Mouse (Mus musculus) 416B (cell line): ENCODE results near the gene Phf2.
A peak's percentile ranks its signal among the peaks of the same experiment; 100 is the strongest.
"Not testable (repeated sequence)": the region's sequence is repeated elsewhere in the genome, so short reads cannot be mapped to it uniquely, and the experiment has no call there.

Experiments used
- DNase-seq: peaks from one replicate; pipeline ENCODE4 v3.0.0; 2011; ENCODE audit warnings: low read depth

Gene Phf2

DNA sequence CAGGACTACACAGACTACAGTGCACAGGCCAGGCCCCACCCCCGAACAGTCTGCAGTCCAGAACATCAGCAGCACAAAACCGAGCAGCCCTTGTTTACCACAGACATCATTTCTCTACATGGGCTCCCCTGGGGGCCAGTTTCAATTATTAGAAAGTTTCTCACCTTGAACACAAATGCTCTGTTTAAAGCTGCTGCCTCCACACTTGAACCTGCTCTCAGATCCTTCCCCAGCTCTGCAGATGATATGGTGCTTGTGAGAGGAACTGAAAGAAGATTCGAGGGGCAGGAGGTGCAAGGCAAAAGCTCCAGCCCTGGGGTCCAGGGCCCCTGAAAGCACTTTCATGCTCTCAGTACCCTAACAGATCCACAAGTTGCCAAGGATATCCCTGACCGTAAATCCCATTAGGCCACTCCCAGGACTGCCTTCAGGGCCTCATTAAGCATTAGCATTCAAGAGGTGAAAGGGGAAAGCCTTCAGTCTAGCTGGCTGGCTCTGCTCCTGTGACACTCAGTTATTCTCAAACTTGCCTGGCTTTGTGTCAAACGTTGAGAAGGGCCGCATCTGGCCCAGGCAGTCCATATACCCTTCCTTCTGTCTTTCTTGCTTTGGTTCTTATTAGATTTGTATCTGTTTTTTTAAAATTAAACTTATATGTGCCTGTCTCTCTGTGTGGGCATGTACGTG, 13.5 kb downstream of the Phf2 start:
- no peak for DNase-seq

DNA sequence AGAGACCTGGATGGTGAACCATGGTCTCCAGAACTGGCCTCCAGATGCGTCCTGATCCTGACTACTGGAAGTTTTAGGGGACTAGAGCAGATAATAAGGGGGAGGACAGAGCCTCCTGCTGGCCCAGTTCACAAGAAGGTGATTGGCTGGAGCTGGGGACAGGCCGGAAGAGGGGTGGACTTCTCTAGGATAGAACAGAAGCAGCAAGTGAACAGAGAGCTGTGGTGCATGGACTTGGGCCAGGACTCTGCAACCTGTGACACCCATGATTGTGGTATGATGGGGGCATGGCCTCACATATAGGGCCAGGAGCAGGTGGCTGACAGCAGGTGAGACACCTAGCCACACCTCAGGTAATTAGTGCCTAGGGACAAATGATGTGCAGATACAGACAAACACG, 17.0 kb downstream of the Phf2 start:
- no peak for DNase-seq

DNA sequence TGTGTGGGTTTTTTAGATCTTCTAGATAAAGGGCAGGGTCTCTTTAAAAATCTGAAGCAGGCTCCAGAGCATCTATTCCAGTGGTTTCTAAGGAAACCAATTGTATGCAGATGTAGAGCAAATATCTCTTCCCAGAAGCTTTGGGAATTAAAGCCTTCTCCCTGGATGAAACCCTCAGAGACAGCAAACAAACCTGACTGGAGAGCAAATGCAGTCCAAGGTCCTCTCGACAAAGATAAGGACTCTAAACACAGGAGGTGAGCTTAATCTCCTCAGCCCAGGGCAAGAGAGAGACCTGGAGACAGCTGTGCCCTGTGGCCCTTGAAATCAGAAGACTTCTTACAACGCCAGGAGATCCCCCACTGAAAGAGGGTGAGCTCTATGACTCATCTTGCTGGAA, 17.4 kb downstream of the Phf2 start:
- peak; percentile 24 for DNase-seq

DNA sequence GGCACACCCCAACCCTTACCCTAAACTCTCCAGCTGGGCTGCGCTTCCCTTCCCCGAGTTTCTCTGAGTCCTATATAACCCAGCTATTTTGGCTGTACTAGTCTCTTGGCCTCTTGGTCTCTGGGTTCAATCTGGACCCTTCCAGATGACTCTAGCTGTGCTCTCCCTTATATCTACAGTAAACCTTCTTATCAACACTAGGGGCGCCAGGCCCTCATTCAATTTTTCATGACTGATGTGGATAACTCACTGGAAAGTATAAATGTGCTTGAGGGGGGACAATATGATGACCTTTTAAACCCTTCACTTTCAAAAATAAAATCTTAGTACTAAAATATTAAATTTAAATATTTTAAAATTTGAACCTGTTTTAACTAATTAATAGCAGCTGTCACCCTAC, 18.1 kb downstream of the Phf2 start:
- DNase-seq = peak; percentile 32

DNA sequence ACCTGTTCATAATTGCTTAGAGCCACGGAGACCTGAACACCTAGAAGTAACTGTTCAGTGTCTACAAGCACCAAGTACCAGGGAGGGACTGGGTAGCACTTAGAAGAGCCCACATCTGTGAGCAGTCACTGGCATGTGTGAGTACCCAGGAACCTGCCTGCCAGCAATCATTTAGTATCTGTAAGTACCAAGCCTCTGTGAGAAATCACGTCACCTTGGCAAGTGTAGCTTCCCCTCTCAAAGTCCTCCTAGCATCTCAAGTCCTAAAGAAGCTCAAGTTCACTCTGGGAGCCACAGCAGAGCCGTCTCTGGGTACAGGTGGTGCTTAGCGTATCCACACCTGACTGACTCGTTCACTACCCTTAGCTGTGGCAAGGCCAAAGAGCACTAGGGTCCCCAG, 19.2 kb downstream of the Phf2 start:
- DNase-seq = no peak

DNA sequence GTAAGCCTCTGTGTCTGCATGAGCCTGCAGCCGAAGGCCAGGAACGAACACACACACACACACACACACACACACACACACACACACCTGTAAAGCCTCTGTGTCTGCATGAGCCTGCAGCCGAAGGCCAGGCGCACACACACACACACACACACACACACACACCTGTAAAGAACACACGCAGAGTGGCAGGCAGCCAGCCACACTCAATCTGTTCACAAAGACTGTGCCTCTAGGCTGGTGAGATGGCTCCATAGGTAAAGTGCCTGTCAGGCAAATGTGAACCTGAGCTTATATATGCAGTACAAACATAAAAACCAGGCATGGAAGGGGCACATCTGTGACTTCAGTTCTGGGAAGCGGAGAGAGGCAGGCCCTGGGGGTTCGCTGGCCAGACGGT, 20.1 kb downstream of the Phf2 start:
- no peak for DNase-seq

DNA sequence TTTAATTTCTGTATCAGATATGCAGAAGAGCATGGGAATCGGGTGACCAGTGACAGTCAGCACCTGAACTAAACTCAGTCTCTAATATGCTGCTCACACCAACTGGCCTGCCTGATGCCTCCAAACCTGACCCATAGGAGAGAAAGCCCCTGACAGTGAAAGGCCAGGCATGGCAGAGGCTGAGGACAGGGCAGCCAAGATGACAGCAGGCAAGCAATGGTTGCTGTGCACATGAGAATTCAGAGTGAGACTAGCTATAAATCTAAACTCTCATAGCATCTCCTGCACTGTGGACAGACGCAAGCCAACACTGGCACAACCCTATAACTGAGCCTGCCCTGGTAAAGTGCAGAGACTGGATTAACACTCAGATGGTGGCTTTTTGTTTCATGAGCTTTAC, 20.6 kb downstream of the Phf2 start:
- DNase-seq = no peak

DNA sequence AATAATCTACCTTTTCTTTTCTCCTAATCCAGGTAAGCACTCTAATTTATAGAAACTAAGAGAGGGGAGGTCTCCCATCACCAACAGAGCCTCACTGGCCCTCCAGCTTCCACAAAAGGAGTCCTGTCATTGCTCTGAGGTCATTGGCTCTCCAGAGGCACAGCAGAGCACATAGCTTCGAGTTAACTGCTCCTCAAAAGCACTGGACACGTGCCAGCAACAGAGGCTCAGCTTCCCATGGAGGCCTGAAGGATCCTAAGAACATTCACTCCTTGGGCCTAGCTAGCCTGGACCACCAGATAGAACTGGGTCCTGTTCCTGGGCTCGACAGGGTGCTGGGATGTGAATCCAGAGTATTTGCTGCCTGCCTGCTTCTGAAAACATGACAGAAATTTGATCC, 21.8 kb downstream of the Phf2 start:
- DNase-seq = no peak

DNA sequence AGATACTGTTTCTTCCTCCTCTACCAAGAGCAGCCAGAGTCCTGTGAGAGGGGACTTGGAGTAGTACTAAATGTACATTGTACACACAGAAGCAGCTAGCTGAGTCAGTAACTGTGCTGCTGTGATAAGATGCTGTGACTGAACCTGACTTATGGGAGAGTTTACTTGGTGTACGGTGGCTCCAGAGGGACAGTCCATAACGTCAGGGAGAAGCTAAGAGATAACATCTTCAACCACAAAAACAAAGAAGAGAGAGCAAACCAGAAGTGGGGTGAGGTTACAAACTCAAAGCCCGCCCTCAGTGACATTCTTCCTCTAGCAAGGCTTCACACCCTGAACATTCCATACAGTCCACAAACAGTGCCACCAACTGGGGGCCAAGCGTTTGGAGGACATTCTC, 25.6 kb downstream of the Phf2 start:
- DNase-seq = peak; percentile 91

DNA sequence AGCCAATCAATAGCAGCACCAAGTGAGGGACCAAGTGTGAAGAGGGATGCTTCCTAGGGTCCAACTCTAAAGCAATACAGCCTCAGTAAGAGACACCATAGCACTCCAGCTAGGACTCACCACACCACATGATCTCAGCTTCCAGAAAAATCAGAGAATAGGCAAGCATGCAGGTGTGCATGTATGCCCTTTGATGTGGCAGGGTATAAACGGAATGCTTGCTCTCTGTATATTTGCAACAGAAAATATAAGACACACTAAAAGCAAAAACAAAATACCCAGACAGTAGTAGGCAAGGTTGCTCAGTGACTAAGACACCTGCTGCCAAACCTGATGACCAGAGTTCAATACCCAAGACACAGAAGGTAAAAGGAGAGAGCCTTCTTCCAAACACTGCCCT, 27.4 kb downstream of the Phf2 start:
- DNase-seq = no peak

DNA sequence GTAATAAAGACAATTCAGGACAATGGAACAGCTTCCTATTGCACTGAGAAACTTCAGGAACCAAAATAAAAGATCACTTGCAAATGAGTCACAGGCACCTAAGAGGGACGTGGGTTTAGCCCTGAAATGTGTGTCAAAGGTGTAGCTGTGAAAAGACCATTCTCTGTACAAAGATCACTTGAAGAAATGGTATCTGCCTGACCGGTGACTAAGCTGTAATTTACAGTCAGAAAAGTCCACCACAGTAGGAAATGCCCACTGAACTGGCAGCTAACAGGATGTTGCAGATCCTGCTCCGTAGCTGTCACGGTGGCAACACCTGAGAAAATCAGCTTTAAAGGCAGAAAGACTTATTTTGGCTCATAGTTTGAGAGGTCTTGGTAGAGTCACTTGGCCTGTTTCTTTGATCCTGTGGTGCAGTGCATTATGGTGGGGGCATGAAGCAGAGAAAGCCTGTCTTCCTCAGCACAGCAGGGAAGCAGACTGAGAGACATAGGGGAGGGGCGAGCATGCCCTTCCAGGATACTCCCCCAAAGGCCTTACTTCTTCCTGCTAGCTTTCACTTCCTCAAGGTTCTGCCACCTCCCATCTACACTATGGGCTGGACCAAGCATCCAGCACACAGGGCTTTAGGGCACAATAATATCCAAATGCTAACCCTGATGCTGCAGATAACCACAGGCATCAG, 28.9 kb downstream of the Phf2 start:
- peak; percentile 61 for DNase-seq

DNA sequence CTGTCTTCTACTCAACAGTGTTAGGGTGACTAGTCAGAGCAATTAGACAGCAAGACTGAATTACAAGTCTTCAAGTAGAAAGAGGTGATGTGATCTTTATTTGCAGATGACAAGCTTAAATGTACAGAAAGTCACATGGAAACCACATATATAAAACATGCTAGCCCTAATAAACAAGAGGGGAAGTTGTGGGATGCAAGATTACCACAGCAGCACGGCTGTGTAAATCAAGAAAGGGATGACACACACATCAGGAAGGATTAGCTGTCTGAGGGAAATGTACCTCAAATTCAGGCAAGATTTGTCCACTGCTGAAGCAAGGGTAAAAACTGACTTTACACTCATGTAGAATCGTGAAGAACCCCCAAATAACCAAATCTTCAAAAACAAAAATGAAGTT, 32.6 kb downstream of the Phf2 start:
- DNase-seq = peak; percentile 85

DNA sequence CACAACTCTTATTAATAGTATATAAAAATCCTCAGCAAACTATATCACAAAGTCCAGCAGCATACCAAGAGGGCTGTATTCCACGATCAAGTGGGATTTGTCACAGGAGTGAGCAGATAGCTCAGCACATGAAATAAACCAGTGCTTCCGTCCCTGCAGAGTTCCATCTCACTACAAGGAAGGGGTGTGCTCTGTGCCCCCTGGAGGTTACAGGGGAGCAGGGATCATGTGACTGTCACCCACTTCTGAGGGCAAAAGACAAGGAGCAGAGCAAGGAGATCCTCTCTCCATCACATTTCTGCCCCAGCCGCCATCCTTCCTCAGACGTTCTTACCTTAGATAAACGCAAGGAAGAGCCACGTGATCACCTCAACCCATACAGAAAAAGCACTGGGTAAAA, 33.4 kb downstream of the Phf2 start:
- no peak for DNase-seq

DNA sequence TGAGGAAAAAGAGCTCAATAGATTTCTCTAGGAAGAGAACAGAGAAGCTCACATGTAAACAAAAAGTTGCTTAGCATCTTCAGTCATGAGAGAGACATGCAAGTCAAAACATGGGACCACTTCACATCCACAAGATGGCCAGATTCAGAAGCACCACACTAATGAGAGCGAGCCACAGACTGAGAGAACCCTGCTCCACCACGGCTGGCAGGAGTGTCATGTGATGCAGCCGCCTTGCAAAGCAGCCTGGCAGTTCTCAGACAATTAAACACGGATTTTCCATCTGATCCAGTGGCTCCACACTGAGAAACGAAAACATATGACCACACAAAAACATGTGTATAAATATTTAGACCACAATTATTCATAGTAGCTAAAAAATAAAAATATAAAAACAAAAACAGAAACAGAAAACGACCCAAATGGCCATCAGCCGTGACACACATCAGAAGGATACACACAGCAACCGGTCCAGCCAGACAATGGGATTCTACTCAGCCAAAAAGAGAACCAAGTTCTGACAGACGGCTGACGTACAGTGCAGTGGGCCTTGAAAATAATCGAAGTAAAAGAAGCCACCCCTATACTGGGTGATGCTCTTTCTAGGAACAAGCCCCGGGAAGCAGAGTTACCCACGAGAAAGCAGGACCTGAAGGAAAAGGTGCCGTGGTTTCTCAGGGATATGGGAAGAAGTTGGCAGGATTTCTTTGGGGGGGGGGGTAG, 40.2 kb downstream of the Phf2 start:
- no peak for DNase-seq

DNA sequence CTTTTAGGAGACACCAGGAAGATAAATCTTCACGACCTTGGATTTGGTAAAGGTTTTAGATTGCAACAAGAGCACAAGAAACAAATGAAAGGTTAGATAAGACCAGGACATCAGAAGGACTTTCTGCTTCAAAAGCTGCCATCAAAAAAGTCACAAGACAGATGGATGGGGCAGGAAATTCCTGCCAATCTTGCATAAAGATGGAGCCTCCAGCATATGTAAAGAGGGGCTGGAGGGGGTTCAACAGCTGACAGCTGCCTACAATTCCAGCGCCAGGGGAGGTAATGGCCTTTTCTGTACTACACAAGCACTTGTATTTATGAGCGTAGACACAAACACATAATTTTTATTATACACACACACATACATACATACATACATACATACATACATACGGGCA, 41.1 kb downstream of the Phf2 start:
- DNase-seq = no peak

DNA sequence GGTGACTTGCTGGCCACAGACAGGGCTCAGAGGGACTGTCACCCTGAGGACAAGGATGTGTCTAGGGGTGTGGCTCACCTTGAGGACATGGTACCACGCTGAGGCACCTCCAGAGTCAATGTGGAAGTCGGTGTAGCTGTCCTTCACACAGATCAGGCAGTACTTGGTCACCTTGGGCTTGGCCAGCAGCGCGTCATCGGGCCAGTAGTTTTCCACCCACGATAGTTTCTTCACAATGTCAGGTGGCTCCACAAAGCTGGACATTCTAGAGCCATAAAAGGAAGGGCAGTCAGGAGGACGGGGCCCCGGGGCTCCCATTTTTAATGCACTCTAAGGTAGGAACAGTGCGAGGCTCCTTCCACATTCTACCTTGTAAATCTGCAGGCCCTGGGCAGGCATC, 48.0 kb downstream of the Phf2 start:
- no peak for DNase-seq

DNA sequence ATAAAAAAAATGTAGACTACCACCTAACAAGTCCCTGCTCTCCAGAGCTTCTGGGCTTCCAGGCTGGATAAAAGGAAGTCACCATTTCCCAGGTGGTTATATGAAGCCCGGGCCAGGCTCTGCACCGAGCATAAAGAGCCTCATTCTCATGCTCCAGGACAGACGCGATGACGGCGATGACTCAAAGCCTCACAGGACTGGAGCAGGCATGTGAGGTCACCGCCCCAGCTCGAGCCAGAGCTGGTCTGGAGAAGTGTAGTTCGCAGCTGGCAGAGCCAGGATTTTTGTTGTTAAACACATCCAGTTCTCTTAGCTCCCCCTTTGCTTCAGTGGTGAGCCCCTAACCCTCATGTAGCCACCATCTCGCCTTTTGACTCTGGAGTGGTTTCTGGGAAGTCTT, 48.6 kb downstream of the Phf2 start:
- no peak for DNase-seq

DNA sequence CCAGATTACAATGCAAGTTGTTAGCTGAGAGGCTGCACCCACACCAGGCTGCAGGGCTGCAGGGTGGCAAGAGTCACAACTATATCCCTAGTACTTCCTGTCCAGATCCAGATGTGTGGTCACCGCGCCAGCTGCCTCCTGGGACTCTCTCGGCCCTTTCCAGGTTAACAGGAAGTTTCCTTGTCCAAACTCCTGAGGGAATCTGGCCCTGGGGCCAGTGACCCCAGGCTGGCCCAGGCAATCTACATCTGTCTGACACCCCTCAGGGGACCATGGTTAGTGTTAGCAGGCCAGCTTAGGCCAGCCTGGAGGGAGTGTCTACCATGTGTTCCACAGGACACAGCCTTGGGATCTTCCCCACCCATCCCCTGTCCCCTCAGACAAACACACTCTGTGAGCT, 51.8 kb downstream of the Phf2 start:
- no peak for DNase-seq

DNA sequence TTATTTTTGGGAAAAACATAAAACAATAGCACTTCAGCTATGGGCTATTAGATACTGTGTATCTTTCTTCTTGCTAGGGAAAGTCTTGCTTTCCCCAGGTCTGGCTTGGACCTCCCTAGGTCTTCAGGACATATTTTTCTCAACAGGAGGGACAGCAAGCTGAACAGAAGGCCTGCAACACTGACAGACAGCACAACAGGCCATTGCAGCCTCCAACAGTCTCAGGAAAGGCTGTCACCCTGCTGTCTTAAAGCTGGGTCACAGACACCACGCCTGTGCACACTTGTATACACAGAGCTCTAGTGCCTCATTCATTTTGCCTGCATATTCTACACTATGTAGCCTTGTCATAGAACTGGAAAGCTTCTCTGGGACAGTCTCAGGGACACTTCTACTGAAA, 56.5 kb downstream of the Phf2 start:
- no peak for DNase-seq

DNA sequence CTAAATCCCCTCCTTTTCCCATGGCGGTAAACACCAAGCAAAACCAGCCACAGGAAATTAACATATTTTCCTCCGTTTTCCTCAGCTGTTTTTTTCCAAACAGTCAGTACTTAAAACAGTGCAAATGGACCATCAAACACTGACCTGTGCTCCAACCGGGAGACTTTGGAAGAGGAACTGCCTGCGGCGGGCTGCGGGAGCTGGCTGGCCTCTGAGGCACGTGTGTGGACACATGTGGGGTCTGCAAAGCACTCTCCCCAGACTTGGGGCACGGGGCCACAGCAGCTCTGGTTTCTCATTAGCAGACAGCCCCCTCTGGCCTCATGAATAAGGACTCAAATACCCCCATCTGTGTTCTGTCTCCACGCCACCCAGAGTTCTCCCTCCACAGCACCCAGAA, 59.9 kb downstream of the Phf2 start:
- no peak for DNase-seq

DNA sequence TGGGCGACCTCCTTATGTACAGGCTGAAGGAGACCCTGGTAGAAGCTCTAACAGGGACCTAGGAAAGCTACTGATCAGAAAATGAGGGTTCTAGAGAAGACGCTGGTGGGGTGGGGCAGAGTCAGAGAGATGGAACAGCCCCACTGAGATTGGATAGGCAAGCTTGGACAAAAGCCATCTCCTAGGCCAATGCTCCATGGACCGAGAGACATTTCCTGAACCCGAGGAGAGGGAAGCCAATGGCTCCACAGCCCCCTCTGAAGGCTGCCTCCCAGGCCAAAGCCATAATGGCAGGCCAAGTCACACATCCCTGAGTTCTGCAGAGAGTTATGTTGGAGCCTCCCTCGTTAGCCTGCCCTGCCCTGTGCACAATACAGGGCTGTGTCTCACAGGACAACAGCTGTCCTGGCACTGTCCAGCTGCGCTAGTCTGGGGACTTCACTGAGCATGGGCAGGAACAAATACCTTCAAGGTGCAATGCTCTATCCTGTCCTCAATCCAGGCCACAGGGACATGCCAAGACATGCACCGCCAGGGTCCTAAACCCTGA, 60.6 kb downstream of the Phf2 start:
- DNase-seq = no peak

DNA sequence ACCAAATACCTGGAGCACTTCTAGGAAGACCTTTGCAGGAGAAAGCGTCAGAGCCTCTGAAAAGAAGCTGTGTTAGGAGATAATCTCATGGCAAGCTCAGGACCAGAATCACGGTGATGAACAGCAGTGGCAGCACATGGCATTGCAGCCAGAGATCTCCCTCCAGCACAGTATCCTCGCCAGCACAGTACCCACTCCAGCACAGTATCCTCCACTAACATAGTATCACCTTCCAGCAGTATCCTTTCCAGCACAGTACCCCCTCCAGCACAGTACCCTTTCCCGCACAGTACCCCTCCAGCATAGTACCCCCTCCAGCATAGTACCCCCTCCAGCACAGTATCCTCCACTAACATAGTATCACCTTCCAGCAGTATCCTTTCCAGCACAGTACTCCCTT, 61.3 kb downstream of the Phf2 start:
- DNase-seq = not testable (repeated sequence)

DNA sequence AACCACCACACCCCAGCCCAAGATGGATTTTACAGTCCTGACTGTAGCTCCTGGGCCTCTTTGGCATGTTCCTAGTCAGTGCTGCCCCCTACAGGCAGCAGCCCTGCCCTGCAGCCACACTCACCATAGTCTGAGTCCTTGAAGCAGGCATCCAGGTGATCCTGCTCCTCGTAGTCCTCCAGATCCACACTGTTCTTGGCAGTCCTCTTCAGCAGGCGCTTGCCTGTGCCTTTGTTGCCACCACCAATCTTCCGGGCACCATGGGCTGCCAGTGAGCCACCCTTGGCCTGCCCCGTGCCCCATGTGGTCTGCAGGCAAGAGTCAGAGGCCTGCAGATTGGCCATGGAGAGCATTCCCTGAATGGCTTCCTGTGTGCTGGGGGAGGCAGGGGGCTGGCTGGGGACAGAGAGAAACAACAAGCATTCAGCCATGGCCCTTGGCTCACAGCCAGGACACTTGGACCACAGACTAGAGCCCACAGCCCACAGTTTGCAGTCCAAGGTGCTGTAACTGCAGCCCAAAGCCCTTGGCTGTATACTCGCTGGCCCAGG, 63.4 kb downstream of the Phf2 start:
- DNase-seq = peak; percentile 39
